Mouse (Mus musculus) hindbrain, embryonic 15.5 days (tissue): ENCODE data around the gene Pde5a. TPM values are rescaled to one million over a fixed set of nuclear protein-coding genes. Genes with fewer than 3 reads are reported as not detected.

Source experiments
- ATAC-seq: fragments of 200-750 bp; cut with Nextera tagmentation; 2 replicates; pipeline ENCODE4 v1.8.0; 2017; ENCODE audit warnings: low read depth, moderate number of reproducible peaks, moderate TSS enrichment; ENCODE audit not compliant: low FRiP score
- H3K27ac ChIP-seq: fragments of 300-500 bp; sonication (generic); replicated peaks from 2 replicates; pipeline ENCODE4 v1.5.1; 2015; ENCODE audit warnings: mild to moderate bottlenecking, inconsistent platforms
- H3K27me3 ChIP-seq: fragments of 300-500 bp; sonication (generic); 2 replicates; pipeline ENCODE4 v1.6.1; 2015; ENCODE audit warnings: control low read depth, inconsistent platforms
- H3K36me3 ChIP-seq: fragments of 300-500 bp; sonication (generic); 2 replicates; pipeline ENCODE4 v1.6.1; 2015; ENCODE audit warnings: control low read depth, inconsistent platforms
- H3K4me1 ChIP-seq: fragments of 300-500 bp; sonication (generic); replicated peaks from 2 replicates; pipeline ENCODE4 v1.6.1; 2015; ENCODE audit warnings: control low read depth, inconsistent platforms
- H3K4me2 ChIP-seq: fragments of 300-500 bp; sonication (generic); 2 replicates; pipeline ENCODE4 v1.6.1; 2015; ENCODE audit warnings: moderate library complexity, mild to moderate bottlenecking, inconsistent platforms
- H3K4me3 ChIP-seq: fragments of 300-500 bp; sonication (generic); 2 replicates; pipeline ENCODE4 v1.5.1; 2015; ENCODE audit warnings: mild to moderate bottlenecking, inconsistent platforms
- H3K9ac ChIP-seq: fragments of 300-500 bp; sonication (generic); 2 replicates; pipeline ENCODE4 v1.6.1; 2015; ENCODE audit warnings: inconsistent platforms
- H3K9me3 ChIP-seq: fragments of 300-500 bp; sonication (generic); 2 replicates; pipeline ENCODE4 v1.6.1; 2016; ENCODE audit warnings: control low read depth, inconsistent platforms
- WGBS: fragments of 180-500 bp; shearing (Covaris S2); methylation state at CpG from one replicate; pipeline ENCODE4 v1.1.7; 2015; 5-methylcytosine and 5-hydroxymethylcytosine counted together
- polyA plus RNA-seq: library from polyadenylated mRNA; unstranded; fragments of >200 nt; fragmentation: Nextera tagmentation; extraction: Ambion mirVana; gene quantifications from 2 replicates; pipeline ENCODE4 v1.2.1, GENCODE M21; 2015

Gene Pde5a
- polyA plus RNA-seq, 1 experiment from 2014 or later: 2.0 TPM

- Histone ChIP-seq H3K36me3 (no peaks in the 10 kb centered on the region), H3K9me3 (no peaks in the 10 kb centered on the region), H3K4me3 (no peak overlapping the region), H3K9ac (no peak overlapping the region), H3K4me2 (no peak overlapping the region), H3K4me1 (no peaks in the 10 kb centered on the region), H3K27me3 (no peaks in the 10 kb centered on the region), H3K27ac (no peak overlapping the region)
- no peak for ATAC-seq
- 72% methylated on average over 6 of the region's 6 CpGs for WGBS
These were observed 52.7 kb downstream of the Pde5a start for GRCm38 (mm10) chr3:122781417-122781816.

- Histone ChIP-seq H3K9ac (no peak overlapping the region), H3K36me3 (no peaks in the 10 kb centered on the region), H3K4me3 (no peak overlapping the region), H3K4me1 (no peaks in the 10 kb centered on the region), H3K27me3 (no peaks in the 10 kb centered on the region), H3K9me3 (no peaks in the 10 kb centered on the region), H3K4me2 (no peak overlapping the region), H3K27ac (no peak overlapping the region)
- 55% methylated on average over 1 of the region's 1 CpGs for WGBS
- no peak for ATAC-seq
These were observed 55.5 kb downstream of the Pde5a start for GRCm38 (mm10) chr3:122784245-122784644.

GRCm38 (mm10) chr3:122788314-122788713 lies 59.6 kb downstream of the Pde5a start:
- no peak for ATAC-seq
- WGBS: 84% methylated on average over 9 of the region's 9 CpGs
- H3K9ac ChIP-seq: no peak overlapping the region

GRCm38 (mm10) chr3:122789544-122789943 lies 60.8 kb downstream of the Pde5a start:
- no peaks in the 10 kb centered on the region for H3K9me3 ChIP-seq
- H3K27ac ChIP-seq: no peak overlapping the region
- no peak overlapping the region for H3K9ac ChIP-seq
- no peaks in the 10 kb centered on the region for H3K36me3 ChIP-seq
- no peak for ATAC-seq
- H3K27me3 ChIP-seq: no peaks in the 10 kb centered on the region
- no peak overlapping the region for H3K4me3 ChIP-seq
- no peaks in the 10 kb centered on the region for H3K4me1 ChIP-seq
- H3K4me2 ChIP-seq: no peak overlapping the region
- WGBS: 94% methylated on average over 6 of the region's 6 CpGs

More at GRCm38 (mm10) chr3:122788314-122788713, 59.6 kb downstream of the Pde5a start:
- Histone ChIP-seq H3K9me3 (no peaks in the 10 kb centered on the region), H3K4me3 (no peak overlapping the region), H3K36me3 (no peaks in the 10 kb centered on the region), H3K27me3 (no peaks in the 10 kb centered on the region), H3K4me2 (no peak overlapping the region), H3K27ac (no peak overlapping the region), H3K4me1 (no peaks in the 10 kb centered on the region)

- H3K9ac ChIP-seq: no peak overlapping the region
- H3K36me3 ChIP-seq: no peaks in the 10 kb centered on the region
- ATAC-seq: no peak
- 0 out of 2 replicates have a peak overlapping the region, but pooled peaks have one; percentile 65 for H3K27ac ChIP-seq
- no peaks in the 10 kb centered on the region for H3K27me3 ChIP-seq
- H3K4me1 ChIP-seq: peaks cover 22% of the 10 kb centered on the region
- no peaks in the 10 kb centered on the region for H3K9me3 ChIP-seq
- H3K4me2 ChIP-seq: no peak overlapping the region
- no peak overlapping the region for H3K4me3 ChIP-seq
- WGBS: 66% methylated on average over 6 of the region's 6 CpGs
These were observed 71.3 kb downstream of the Pde5a start for GRCm38 (mm10) chr3:122800050-122800449.

- 35% methylated on average over 10 of the region's 10 CpGs for WGBS
- Histone ChIP-seq H3K9ac (no peak overlapping the region), H3K27ac (peak overlapping the region; percentile 65), H3K4me3 (no peak overlapping the region), H3K4me2 (no peak overlapping the region), H3K36me3 (no peaks in the 10 kb centered on the region), H3K27me3 (no peaks in the 10 kb centered on the region), H3K9me3 (no peaks in the 10 kb centered on the region), H3K4me1 (peaks cover 22% of the 10 kb centered on the region)
- peak; percentile 47; the same call in 1 of the 2 replicates for ATAC-seq
These were observed 72.0 kb downstream of the Pde5a start for GRCm38 (mm10) chr3:122800553-122801435.

GRCm38 (mm10) chr3:122801436-122802221 lies 72.9 kb downstream of the Pde5a start:
- no peaks in the 10 kb centered on the region for H3K36me3 ChIP-seq
- peak overlapping the region; percentile 65 for H3K27ac ChIP-seq
- H3K4me3 ChIP-seq: no peak overlapping the region
- no peak overlapping the region for H3K9ac ChIP-seq
- no peak overlapping the region for H3K4me2 ChIP-seq
- peaks cover 22% of the 10 kb centered on the region for H3K4me1 ChIP-seq
- no peaks in the 10 kb centered on the region for H3K27me3 ChIP-seq
- 57% methylated on average over 15 of the region's 15 CpGs for WGBS
- peak; percentile 17; the same call in 1 of the 2 replicates for ATAC-seq
- H3K9me3 ChIP-seq: no peaks in the 10 kb centered on the region

- Histone ChIP-seq H3K9me3 (no peaks in the 10 kb centered on the region), H3K4me2 (no peak overlapping the region), H3K9ac (no peak overlapping the region), H3K4me1 (no peaks in the 10 kb centered on the region; the same call in 1 of the 2 replicates), H3K36me3 (no peaks in the 10 kb centered on the region), H3K27ac (no peak overlapping the region), H3K4me3 (no peak overlapping the region), H3K27me3 (no peaks in the 10 kb centered on the region)
- WGBS: 75% methylated on average over 8 of the region's 8 CpGs
- no peak for ATAC-seq
These were observed 78.6 kb downstream of the Pde5a start for GRCm38 (mm10) chr3:122807313-122807712.

- no peak for ATAC-seq
These were observed 81.5 kb downstream of the Pde5a start for GRCm38 (mm10) chr3:122810090-122810863.

GRCm38 (mm10) chr3:122810986-122811385 lies 82.2 kb downstream of the Pde5a start:
- WGBS: 88% methylated on average over 5 of the region's 5 CpGs
- no peak overlapping the region for H3K9ac ChIP-seq

More at GRCm38 (mm10) chr3:122810090-122810863, 81.5 kb downstream of the Pde5a start:
- Histone ChIP-seq H3K36me3 (no peaks in the 10 kb centered on the region), H3K4me3 (no peak overlapping the region), H3K9me3 (no peaks in the 10 kb centered on the region), H3K27me3 (no peaks in the 10 kb centered on the region), H3K27ac (no peak overlapping the region), H3K9ac (no peak overlapping the region), H3K4me1 (0 out of 2 replicates have a peak, but pooled peaks cover 8% of the 10 kb centered on the region), H3K4me2 (no peak overlapping the region)
- WGBS: 92% methylated on average over 2 of the region's 2 CpGs

GRCm38 (mm10) chr3:122814531-122814930 lies 85.8 kb downstream of the Pde5a start:
- H3K36me3 ChIP-seq: no peaks in the 10 kb centered on the region
- H3K9ac ChIP-seq: no peak overlapping the region
- 66% methylated on average over 4 of the region's 4 CpGs for WGBS
- H3K4me3 ChIP-seq: no peak overlapping the region
- no peaks in the 10 kb centered on the region for H3K9me3 ChIP-seq
- H3K27ac ChIP-seq: 0 out of 2 replicates have a peak overlapping the region, but pooled peaks have one; percentile 1
- ATAC-seq: no peak
- no peaks in the 10 kb centered on the region for H3K27me3 ChIP-seq
- no peak overlapping the region for H3K4me2 ChIP-seq
- 0 out of 2 replicates have a peak, but pooled peaks cover 8% of the 10 kb centered on the region for H3K4me1 ChIP-seq

More at GRCm38 (mm10) chr3:122810986-122811385, 82.2 kb downstream of the Pde5a start:
- Histone ChIP-seq H3K27ac (no peak overlapping the region), H3K9me3 (no peaks in the 10 kb centered on the region), H3K4me3 (no peak overlapping the region), H3K27me3 (no peaks in the 10 kb centered on the region), H3K4me1 (0 out of 2 replicates have a peak, but pooled peaks cover 8% of the 10 kb centered on the region), H3K4me2 (no peak overlapping the region), H3K36me3 (no peaks in the 10 kb centered on the region)
- ATAC-seq: no peak
